Mouse (Mus musculus) C2C12 (cell line): Measurements from ENCODE around the gene Olfr65.

Experiments used
- CEBPB ChIP-seq: IDR thresholded peaks from one replicate; pipeline ENCODE4 v1.6.1; 2011; ENCODE audit warnings: low read depth, mild to moderate bottlenecking, control low read depth, moderate library complexity
- CTCF ChIP-seq: IDR thresholded peaks from one replicate; pipeline ENCODE4 v1.5.1; 2011; ENCODE audit not compliant: control insufficient read depth, insufficient read depth, insufficient read length
- MAX ChIP-seq: IDR thresholded peaks from one replicate; pipeline ENCODE4 v1.6.1; 2011; ENCODE audit warnings: mild to moderate bottlenecking, control low read depth
- MYOD1 ChIP-seq: IDR thresholded peaks from one replicate; pipeline ENCODE4 v1.6.1; 2011; ENCODE audit warnings: low read depth; ENCODE audit not compliant: control insufficient read depth, insufficient read length
- MYOG ChIP-seq: IDR thresholded peaks from one replicate; pipeline ENCODE4 v1.6.1; 2011; ENCODE audit not compliant: control insufficient read depth, insufficient read length; ENCODE audit errors: extremely low read depth
- USF1 ChIP-seq: IDR thresholded peaks from one replicate; pipeline ENCODE4 v1.6.1; 2011; ENCODE audit warnings: low read depth, mild to moderate bottlenecking, control low read depth, moderate library complexity

DNA sequence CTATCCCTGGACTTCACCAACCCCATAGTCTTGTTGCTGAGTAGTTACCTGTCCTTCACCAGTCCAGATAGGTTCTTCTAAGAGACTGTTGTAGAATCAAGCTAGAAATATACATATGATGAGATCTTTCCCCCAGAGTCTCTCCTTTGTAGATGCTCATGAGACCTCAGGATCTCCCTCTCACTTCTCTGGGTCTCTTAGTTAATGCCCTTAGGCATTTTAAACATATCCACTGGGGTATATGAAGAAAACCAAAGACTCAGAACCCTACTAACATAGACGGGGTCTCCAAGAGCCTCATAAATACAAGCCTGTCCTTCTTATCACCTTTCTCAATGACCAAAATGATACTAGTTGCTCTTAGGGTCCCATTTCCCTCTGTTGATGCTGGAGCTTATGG, 8.9 kb upstream of the Olfr65 start, which contains the start of gene Olfr64:
- TF ChIP-seq CTCF, result no peak
- TF ChIP-seq CEBPB, result no peak
- no peak for TF ChIP-seq MYOG
- no peak for TF ChIP-seq MAX
- TF ChIP-seq MYOD1, result no peak
- no peak for TF ChIP-seq USF1
